Mouse (Mus musculus) thymus, adult 2 months (tissue): ENCODE results near the gene Syt8.

Source experiments
- CTCF ChIP-seq: fragments of 200-500 bp; IDR thresholded peaks from 2 replicates; pipeline ENCODE4 v1.5.1; 2012; ENCODE audit warnings: mild to moderate bottlenecking, control low read depth, low read length, moderate library complexity, borderline replicate concordance; ENCODE audit not compliant: control insufficient read depth, poor library complexity, insufficient read depth; ENCODE audit errors: extremely low read depth
- POLR2A ChIP-seq: fragments of 200-500 bp; IDR thresholded peaks from 2 replicates; pipeline ENCODE4 v1.6.1; 2012; ENCODE audit warnings: mild to moderate bottlenecking, low read length, control low read depth, moderate library complexity; ENCODE audit not compliant: control insufficient read depth, poor library complexity, insufficient read depth; ENCODE audit errors: extremely low read depth

DNA sequence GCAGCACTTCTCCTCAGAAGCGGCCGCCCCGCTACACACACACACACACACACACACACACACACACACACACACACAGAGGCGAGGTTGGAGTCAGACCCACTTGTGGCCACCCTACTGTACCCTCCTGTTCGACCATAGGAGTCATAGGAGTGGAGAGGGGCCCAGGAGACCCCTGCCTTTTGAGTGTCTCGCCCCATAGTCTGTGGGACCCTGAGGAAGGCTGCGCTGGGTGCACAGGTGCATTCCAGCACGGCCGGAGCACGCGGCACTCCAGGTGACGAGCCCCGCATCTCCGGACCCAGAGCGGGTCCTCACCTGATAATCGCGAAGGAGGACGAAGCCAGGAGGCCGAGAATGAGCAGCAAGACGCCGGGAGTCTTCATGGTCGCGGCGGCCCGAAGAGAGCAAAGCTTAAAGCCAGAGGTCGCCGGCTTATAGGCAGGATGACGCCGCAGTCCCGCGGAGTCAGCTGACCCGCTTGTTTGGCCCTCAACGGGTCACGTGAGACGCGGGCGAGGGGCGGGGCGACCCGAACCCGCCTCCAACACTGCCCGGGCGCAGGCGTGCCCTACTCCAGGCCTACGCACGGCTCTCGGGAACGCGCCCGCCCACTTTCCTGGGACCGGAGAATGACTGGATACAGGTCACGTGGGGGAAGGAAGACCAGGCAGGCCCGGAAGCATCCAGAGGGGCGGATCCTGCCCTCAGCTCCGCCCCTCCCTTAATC is 47.1 kb upstream of the Syt8 start, which contains the start of gene Ctsd:
- 0 out of 2 replicates have a peak, but pooled peaks have one; percentile 27 for TF ChIP-seq CTCF
- TF ChIP-seq POLR2A = peak; percentile 94
